Mouse (Mus musculus): ENCODE data around the gene Tnfrsf14. TPM values are rescaled to one million over a fixed set of nuclear protein-coding genes. Genes with fewer than 3 reads are reported as not detected.

Gene Tnfrsf14
- polyA plus RNA-seq, 1 experiment from 2014 or later: not detected

GRCm38 (mm10) chr4:154908490-154908889 is 19.9 kb downstream of the Tnfrsf14 start:
- WGBS: 89% methylated on average over 5 of the region's 5 CpGs
- no peak for ATAC-seq (replicated peaks)
- peaks cover 3% of the 10 kb centered on the region; the same call in 1 of the 2 replicates for H3K27me3 ChIP-seq
- peaks cover 8% of the 10 kb centered on the region for H3K4me1 ChIP-seq
- no peak overlapping the region for H3K4me2 ChIP-seq (replicated peaks)
- H3K27ac ChIP-seq (replicated peaks): no peak overlapping the region
- no peak overlapping the region for H3K4me3 ChIP-seq
- H3K9me3 ChIP-seq: no peaks in the 10 kb centered on the region
- H3K9ac ChIP-seq (replicated peaks): no peak overlapping the region
- H3K36me3 ChIP-seq: no peaks in the 10 kb centered on the region

- peak; percentile 72; the same call in 1 of the 2 replicates for ATAC-seq (replicated peaks)
- H3K27ac ChIP-seq (replicated peaks): no peak overlapping the region
Measured at GRCm38 (mm10) chr4:154907833-154908232, 20.5 kb downstream of the Tnfrsf14 start.

GRCm38 (mm10) chr4:154904185-154905071 is 23.9 kb downstream of the Tnfrsf14 start:
- peaks cover 8% of the 10 kb centered on the region for H3K4me1 ChIP-seq
- H3K4me3 ChIP-seq: peak overlapping the region; percentile 42
- no peaks in the 10 kb centered on the region for H3K9me3 ChIP-seq
- H3K36me3 ChIP-seq: no peaks in the 10 kb centered on the region
- H3K9ac ChIP-seq (replicated peaks): peak overlapping the region; percentile 51
- no peak overlapping the region for H3K27ac ChIP-seq (replicated peaks)
- ATAC-seq (replicated peaks): peak; percentile 93
- peak overlapping the region; percentile 62 for H3K4me2 ChIP-seq (replicated peaks)
- WGBS: 4% methylated on average over 16 of the region's 16 CpGs
- peaks cover 3% of the 10 kb centered on the region; the same call in 1 of the 2 replicates for H3K27me3 ChIP-seq

More at GRCm38 (mm10) chr4:154907833-154908232, 20.5 kb downstream of the Tnfrsf14 start:
- no peak overlapping the region for H3K4me3 ChIP-seq
- peak overlapping the region; percentile 8; the same call in 1 of the 2 replicates for H3K4me2 ChIP-seq (replicated peaks)
- H3K27me3 ChIP-seq: peaks cover 3% of the 10 kb centered on the region; the same call in 1 of the 2 replicates
- WGBS: 44% methylated on average over 17 of the region's 17 CpGs
- no peak overlapping the region for H3K9ac ChIP-seq (replicated peaks)
- no peaks in the 10 kb centered on the region for H3K9me3 ChIP-seq
- H3K4me1 ChIP-seq: peaks cover 8% of the 10 kb centered on the region
- H3K36me3 ChIP-seq: no peaks in the 10 kb centered on the region

GRCm38 (mm10) chr4:154902371-154902770 is 26.0 kb downstream of the Tnfrsf14 start:
- H3K4me3 ChIP-seq: no peak overlapping the region
- no peaks in the 10 kb centered on the region for H3K36me3 ChIP-seq
- no peak overlapping the region for H3K4me2 ChIP-seq (replicated peaks)
- peaks cover 3% of the 10 kb centered on the region; the same call in 1 of the 2 replicates for H3K27me3 ChIP-seq
- H3K9ac ChIP-seq (replicated peaks): no peak overlapping the region
- no peak overlapping the region for H3K27ac ChIP-seq (replicated peaks)
- WGBS: 89% methylated on average over 2 of the region's 2 CpGs
- H3K9me3 ChIP-seq: no peaks in the 10 kb centered on the region
- peaks cover 21% of the 10 kb centered on the region for H3K4me1 ChIP-seq
- no peak for ATAC-seq (replicated peaks)

- WGBS: 2% methylated on average over 43 of the region's 43 CpGs
- H3K9ac ChIP-seq (replicated peaks): peak within 1 kb of the TSS; percentile 66
Measured at GRCm38 (mm10) chr4:154898506-154899446, 29.6 kb downstream of the Tnfrsf14 start, which contains the start of gene Fam213b. Fam213b (minus strand) TSS chr4:154899135.

GRCm38 (mm10) chr4:154897676-154898465 is 30.5 kb downstream of the Tnfrsf14 start:
- Histone ChIP-seq H3K4me3 (peak overlapping the region; percentile 56), H3K27ac (replicated peaks) (no peak overlapping the region), H3K9me3 (no peaks in the 10 kb centered on the region), H3K9ac (replicated peaks) (peak overlapping the region; percentile 66), H3K4me1 (peaks cover 20% of the 10 kb centered on the region), H3K4me2 (replicated peaks) (peak overlapping the region; percentile 91), H3K27me3 (no peaks in the 10 kb centered on the region), H3K36me3 (no peaks in the 10 kb centered on the region)
- WGBS: 74% methylated on average over 6 of the region's 6 CpGs
- no peak for ATAC-seq (replicated peaks)

More at GRCm38 (mm10) chr4:154898506-154899446, 29.6 kb downstream of the Tnfrsf14 start, which contains the start of gene Fam213b:
- Histone ChIP-seq H3K9me3 (no peaks in the 10 kb centered on the region), H3K4me3 (peak within 1 kb of the TSS; percentile 56), H3K4me1 (peaks cover 20% of the 10 kb centered on the region), H3K36me3 (no peaks in the 10 kb centered on the region), H3K27ac (replicated peaks) (peak within 1 kb of the TSS; percentile 53), H3K27me3 (no peaks in the 10 kb centered on the region), H3K4me2 (replicated peaks) (peak within 1 kb of the TSS; percentile 91)
- peak; percentile 96 for ATAC-seq (replicated peaks)

GRCm38 (mm10) chr4:154895549-154895948 is 32.8 kb downstream of the Tnfrsf14 start:
- H3K4me3 ChIP-seq: no peak overlapping the region
- H3K27ac ChIP-seq (replicated peaks): no peak overlapping the region
- H3K4me1 ChIP-seq: peaks cover 20% of the 10 kb centered on the region
- H3K9me3 ChIP-seq: no peaks in the 10 kb centered on the region
- no peak overlapping the region for H3K4me2 ChIP-seq (replicated peaks)
- H3K36me3 ChIP-seq: no peaks in the 10 kb centered on the region
- no peaks in the 10 kb centered on the region for H3K27me3 ChIP-seq
- no peak overlapping the region for H3K9ac ChIP-seq (replicated peaks)
- ATAC-seq (replicated peaks): no peak
- WGBS: 84% methylated on average over 5 of the region's 5 CpGs

GRCm38 (mm10) chr4:154890887-154891286 is 37.5 kb downstream of the Tnfrsf14 start:
- Histone ChIP-seq H3K4me1 (no peaks in the 10 kb centered on the region), H3K27ac (replicated peaks) (no peak overlapping the region), H3K36me3 (no peaks in the 10 kb centered on the region), H3K4me2 (replicated peaks) (no peak overlapping the region), H3K4me3 (no peak overlapping the region), H3K9me3 (no peaks in the 10 kb centered on the region), H3K9ac (replicated peaks) (no peak overlapping the region), H3K27me3 (no peaks in the 10 kb centered on the region)
- no peak for ATAC-seq (replicated peaks)
- WGBS: 92% methylated on average over 14 of the region's 14 CpGs

- no peak for ATAC-seq (replicated peaks)
- H3K27ac ChIP-seq (replicated peaks): no peak overlapping the region
- no peaks in the 10 kb centered on the region for H3K27me3 ChIP-seq
- H3K36me3 ChIP-seq: no peaks in the 10 kb centered on the region
- H3K9me3 ChIP-seq: no peaks in the 10 kb centered on the region
- 86% methylated on average over 15 of the region's 15 CpGs for WGBS
- no peak overlapping the region for H3K4me2 ChIP-seq (replicated peaks)
- no peak overlapping the region for H3K4me3 ChIP-seq
- no peak overlapping the region for H3K9ac ChIP-seq (replicated peaks)
- no peaks in the 10 kb centered on the region for H3K4me1 ChIP-seq
Measured at GRCm38 (mm10) chr4:154887593-154888250, 40.6 kb downstream of the Tnfrsf14 start.

- no peak for ATAC-seq (replicated peaks)
- Histone ChIP-seq H3K27ac (replicated peaks) (no peak overlapping the region), H3K4me1 (no peaks in the 10 kb centered on the region), H3K36me3 (no peaks in the 10 kb centered on the region), H3K9me3 (no peaks in the 10 kb centered on the region), H3K4me2 (replicated peaks) (no peak overlapping the region), H3K27me3 (no peaks in the 10 kb centered on the region), H3K9ac (replicated peaks) (no peak overlapping the region), H3K4me3 (no peak overlapping the region)
- 68% methylated on average over 13 of the region's 13 CpGs for WGBS
Measured at GRCm38 (mm10) chr4:154886876-154887592, 41.3 kb downstream of the Tnfrsf14 start.

Data from forebrain, embryonic 15.5 days (tissue).